Mouse (Mus musculus) C3H10T1/2 (cell line): Measurements from ENCODE around the gene Zfp667. TPM values are rescaled to one million over a fixed set of nuclear protein-coding genes. Genes with fewer than 3 reads are reported as not detected.

ENCODE experiments used
- polyA plus RNA-seq, 2 experiments: library from polyadenylated mRNA; unstranded; fragments of >200 nt; fragmentation: generic; extraction: Trizol; gene quantifications; one replicate each; pipeline ENCODE4 v1.2.1; 2012; ENCODE audit warnings: missing spikeins in 2 of 2

Zfp667 gene
- polyA plus RNA-seq: 1 to 10 TPM in 1 of 2 experiments, under 1 TPM in 1; 0.18 to 1.0 TPM

GRCm38 (mm10) chr7:6285842-6286705, at the start of gene Zfp667:
Gene Zfp667, plus strand, starts transcription at chr7:6286579.

GRCm38 (mm10) chr7:6252410-6252809, 34.0 kb upstream of the Zfp667 start, which contains the start of gene Epp13:
Gene Epp13, plus strand, starts transcription at chr7:6252710.

GRCm38 (mm10) chr7:6331233-6331956, 45.0 kb downstream of the Zfp667 start, which contains the start of gene Zfp583:
Gene Zfp583, minus strand, starts transcription at chr7:6331285.

GRCm38 (mm10) chr7:6343501-6344071, 57.2 kb downstream of the Zfp667 start, which contains the start of gene Gm3854:
Gene Gm3854, plus strand, starts transcription at chr7:6343759.

Other genes starting within 250 kb of the Zfp667 start
- not detected for gene Nlrp4c, start 241.4 kb upstream of the Zfp667 start, polyA plus RNA-seq
- gene Zfp787, start 130.6 kb upstream of the Zfp667 start, polyA plus RNA-seq: 10 to 100 TPM; 26.5 to 32.4 TPM
- gene Zfp444, start 114.4 kb upstream of the Zfp667 start, polyA plus RNA-seq: 10 to 100 TPM; 34.7 to 36.0 TPM
- gene Galp, start 89.5 kb upstream of the Zfp667 start, polyA plus RNA-seq: not detected
- gene Zscan5b, start 64.3 kb upstream of the Zfp667 start, polyA plus RNA-seq: not detected
- gene Epp13, start 33.9 kb upstream of the Zfp667 start, polyA plus RNA-seq: not detected
- under 1 TPM in 1 of 2 experiments, not detected in 1; 0.04 TPM for gene Zfp583, start 44.7 kb downstream of the Zfp667 start, polyA plus RNA-seq
- gene Gm3854, start 57.2 kb downstream of the Zfp667 start, polyA plus RNA-seq: not detected
- gene Zfp78, start 76.7 kb downstream of the Zfp667 start, polyA plus RNA-seq: under 1 TPM; 0.05 to 0.53 TPM
- 1 to 10 TPM in 1 of 2 experiments, under 1 TPM in 1; 0.37 to 4.0 TPM for gene Zfp28, start 96.7 kb downstream of the Zfp667 start, polyA plus RNA-seq
- gene Smim17, start 112.1 kb downstream of the Zfp667 start, polyA plus RNA-seq: under 1 TPM in 1 of 2 experiments, not detected in 1; 0.06 TPM
- gene Gm20715, start 123.7 kb downstream of the Zfp667 start, polyA plus RNA-seq: under 1 TPM in 1 of 2 experiments, not detected in 1; 0.01 TPM
- not detected for gene Olfr1344, start 152.1 kb downstream of the Zfp667 start, polyA plus RNA-seq
- gene Olfr1336, start 169.6 kb downstream of the Zfp667 start, polyA plus RNA-seq: not detected
- not detected for gene Olfr1346, start 180.5 kb downstream of the Zfp667 start, polyA plus RNA-seq
- not detected for gene Olfr5, start 200.4 kb downstream of the Zfp667 start, polyA plus RNA-seq
- not detected for gene Olfr1347, start 213.2 kb downstream of the Zfp667 start, polyA plus RNA-seq
- not detected for gene Olfr1348, start 222.2 kb downstream of the Zfp667 start, polyA plus RNA-seq
- under 1 TPM in 1 of 2 experiments, not detected in 1; 0.02 TPM for gene Olfr1349, start 236.4 kb downstream of the Zfp667 start, polyA plus RNA-seq